Mouse (Mus musculus) myocyte (in vitro differentiated cells): Measurements from ENCODE around the gene Artn. TPM values are rescaled to one million over a fixed set of nuclear protein-coding genes. Genes with fewer than 3 reads are reported as not detected.

ENCODE experiments used
- H3K27me3 ChIP-seq: one replicate; pipeline ENCODE4 v1.6.1; 2011; ENCODE audit not compliant: control insufficient read depth, insufficient read depth, insufficient read length
- H3K36me3 ChIP-seq: one replicate; pipeline ENCODE4 v1.6.1; 2011; ENCODE audit not compliant: control insufficient read depth, insufficient read depth
- H3K4me2 ChIP-seq: one replicate; pipeline ENCODE4 v1.6.1; 2011; ENCODE audit warnings: low read depth, control low read depth
- H3K4me3 ChIP-seq: one replicate; pipeline ENCODE4 v1.5.1; 2011; ENCODE audit warnings: mild to moderate bottlenecking, control low read depth, moderate library complexity
- H3K79me2 ChIP-seq: one replicate; pipeline ENCODE4 v1.6.1; 2011; ENCODE audit not compliant: control insufficient read depth, insufficient read depth
- H3ac ChIP-seq: one replicate; pipeline ENCODE4 v1.6.1; 2011; ENCODE audit not compliant: control insufficient read depth, insufficient read length
- CEBPB ChIP-seq: IDR thresholded peaks from 2 replicates; pipeline ENCODE4 v1.6.1; 2011; ENCODE audit warnings: mild to moderate bottlenecking, moderate library complexity; ENCODE audit not compliant: poor library complexity, insufficient read depth, severe bottlenecking
- E2F4 ChIP-seq: IDR thresholded peaks from one replicate; pipeline ENCODE4 v1.6.1; 2011; ENCODE audit warnings: mild to moderate bottlenecking, control low read depth, moderate library complexity; ENCODE audit not compliant: insufficient read depth
- MAX ChIP-seq: IDR thresholded peaks from one replicate; pipeline ENCODE4 v1.6.1; 2011; ENCODE audit warnings: low read depth, mild to moderate bottlenecking, control low read depth
- MYOD1 ChIP-seq, 3 experiments: IDR thresholded peaks; one replicate each; pipeline ENCODE4 v1.6.1; 2011; ENCODE audit warnings: control low read depth in 2 of 3, low read depth in 2 of 3, mild to moderate bottlenecking in 2 of 3, moderate library complexity in 1 of 3; ENCODE audit not compliant: insufficient read length in 2 of 3, control insufficient read depth in 1 of 3
- MYOG ChIP-seq, 3 experiments: IDR thresholded peaks; one replicate each; pipeline ENCODE4 v1.6.1; 2011; ENCODE audit warnings: control low read depth in 2 of 3, low read depth in 2 of 3, mild to moderate bottlenecking in 2 of 3; ENCODE audit not compliant: insufficient read length in 2 of 3, control insufficient read depth in 1 of 3, insufficient read depth in 1 of 3
- POLR2A ChIP-seq: IDR thresholded peaks from one replicate; pipeline ENCODE4 v1.6.1; 2011; ENCODE audit warnings: low read depth, mild to moderate bottlenecking, control low read depth, moderate library complexity; ENCODE audit not compliant: insufficient read length
- POLR2AphosphoS2 ChIP-seq: IDR thresholded peaks from one replicate; pipeline ENCODE4 v1.6.1; 2011; ENCODE audit warnings: low read depth, control low read depth; ENCODE audit not compliant: insufficient read length
- REST ChIP-seq: IDR thresholded peaks from one replicate; pipeline ENCODE4 v1.6.1; 2011; ENCODE audit warnings: mild to moderate bottlenecking, control low read depth, moderate library complexity; ENCODE audit not compliant: insufficient read depth, insufficient read length
- SRF ChIP-seq: IDR thresholded peaks from one replicate; pipeline ENCODE4 v1.6.1; 2011; ENCODE audit warnings: low read depth; ENCODE audit not compliant: control insufficient read depth, insufficient read length
- TCF12 ChIP-seq: IDR thresholded peaks from one replicate; pipeline ENCODE4 v1.6.1; 2011; ENCODE audit warnings: mild to moderate bottlenecking, control low read depth; ENCODE audit not compliant: poor library complexity, insufficient read depth, severe bottlenecking
- TCF3 ChIP-seq: IDR thresholded peaks from one replicate; pipeline ENCODE4 v1.6.1; 2011; ENCODE audit warnings: low read depth, control low read depth; ENCODE audit not compliant: insufficient read length
- USF1 ChIP-seq: IDR thresholded peaks from one replicate; pipeline ENCODE4 v1.6.1; 2011; ENCODE audit warnings: low read depth, mild to moderate bottlenecking, control low read depth, moderate library complexity
- polyA plus RNA-seq: library from polyadenylated mRNA; unstranded; fragments of >200 nt; fragmentation: generic; extraction: Trizol; gene quantifications from one replicate; pipeline ENCODE4 v1.2.1, GENCODE M21; 2012; ENCODE audit warnings: missing spikeins

Gene Artn
- polyA plus RNA-seq, 1 experiment, result 15.9 TPM

DNA sequence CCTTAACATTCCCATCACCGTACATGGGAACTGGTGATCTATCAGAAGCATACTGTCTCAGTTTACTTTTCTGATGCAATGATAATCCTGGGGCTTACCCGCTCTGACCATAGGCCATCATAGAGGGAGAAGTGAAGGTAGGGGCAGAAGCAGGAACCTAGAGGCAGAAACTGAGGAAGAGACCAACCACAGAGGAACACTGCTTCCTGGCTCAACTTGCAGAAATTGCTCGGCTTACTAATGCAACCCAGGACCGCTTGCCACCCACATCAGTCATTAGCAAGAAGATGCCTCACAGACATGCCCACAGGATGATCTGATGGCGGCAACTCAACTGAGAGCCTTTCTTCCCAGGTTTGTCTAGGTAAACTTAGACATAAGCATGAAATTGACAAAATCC, 10.8 kb downstream of the Artn start:
- Histone ChIP-seq H3K4me2 (no peak overlapping the region), H3K4me3 (no peak overlapping the region), H3ac (no peak overlapping the region), H3K79me2 (peaks cover 9% of the 10 kb centered on the region), H3K27me3 (no peaks in the 10 kb centered on the region), H3K36me3 (no peaks in the 10 kb centered on the region)
- TF ChIP-seq TCF12 (no peak), TCF3 (no peak), MYOG (IDR thresholded peaks at IDR 0.05; ENCODE audit: control insufficient read depth in 1 of 3, insufficient read depth in 1 of 3, insufficient read length in 2 of 3, low read depth in 2 of 3) (no peak), SRF (no peak), MAX (no peak), MYOD1 (IDR thresholded peaks at IDR 0.05; ENCODE audit: control insufficient read depth in 1 of 3, insufficient read length in 2 of 3, low read depth in 2 of 3) (no peak), CEBPB (no peak), USF1 (no peak), E2F4 (no peak), POLR2AphosphoS2 (no peak), REST (no peak)

DNA sequence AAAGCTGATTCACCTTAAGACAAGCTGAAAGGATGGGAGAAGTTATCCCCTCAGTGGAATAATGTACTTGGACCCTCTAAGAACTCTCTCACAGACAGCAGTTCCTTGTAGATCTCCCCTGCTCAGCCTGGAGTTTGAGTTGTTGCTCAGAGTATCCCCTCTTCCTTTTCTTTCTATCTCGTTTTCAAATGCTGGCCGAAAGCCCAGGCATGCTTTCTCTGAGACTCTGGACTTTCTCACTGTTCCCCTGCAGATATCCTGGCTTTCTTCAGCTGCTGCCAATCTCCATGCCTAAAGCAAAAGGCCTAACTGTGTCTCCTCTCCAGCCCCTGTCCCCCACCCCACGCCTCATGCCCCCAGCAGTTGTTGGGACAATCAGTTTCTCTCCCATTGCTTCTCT, 11.3 kb downstream of the Artn start:
- peaks cover 14% of the 10 kb centered on the region for H3K79me2 ChIP-seq
- H3K4me2 ChIP-seq, result no peak overlapping the region

DNA sequence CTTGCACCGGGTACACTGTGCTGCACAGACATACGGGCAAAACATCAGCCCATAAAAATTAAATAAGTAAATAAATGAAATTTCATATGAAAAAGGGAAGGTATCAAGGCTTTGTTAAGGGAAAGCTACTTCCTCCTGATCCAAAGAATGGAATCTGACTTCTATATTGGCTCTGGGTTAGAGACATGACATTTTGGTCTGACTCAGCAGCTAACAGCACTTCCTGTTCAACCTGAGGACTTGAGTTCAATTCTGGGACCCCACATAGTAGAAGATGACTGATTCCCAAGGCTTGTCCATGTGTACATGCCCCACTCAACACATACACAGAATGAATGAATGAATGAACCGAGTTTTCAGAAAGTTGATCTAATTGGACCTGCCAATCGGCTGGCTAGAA, 11.7 kb downstream of the Artn start:
- H3ac ChIP-seq, result no peak overlapping the region
- no peak overlapping the region for H3K4me3 ChIP-seq
- no peaks in the 10 kb centered on the region for H3K27me3 ChIP-seq
- H3K79me2 ChIP-seq, result peaks cover 18% of the 10 kb centered on the region
- no peaks in the 10 kb centered on the region for H3K36me3 ChIP-seq
- no peak for TF ChIP-seq SRF
- TF ChIP-seq MYOD1 (IDR thresholded peaks at IDR 0.05; ENCODE audit: control insufficient read depth in 1 of 3, insufficient read length in 2 of 3, low read depth in 2 of 3), result no peak
- no peak for TF ChIP-seq REST
- TF ChIP-seq E2F4, result no peak
- TF ChIP-seq MAX, result no peak
- no peak for TF ChIP-seq CEBPB
- TF ChIP-seq POLR2AphosphoS2, result no peak
- TF ChIP-seq MYOG (IDR thresholded peaks at IDR 0.05; ENCODE audit: control insufficient read depth in 1 of 3, insufficient read depth in 1 of 3, insufficient read length in 2 of 3, low read depth in 2 of 3), result no peak
- no peak for TF ChIP-seq USF1
- no peak for TF ChIP-seq TCF12
- no peak for TF ChIP-seq TCF3
- H3K4me2 ChIP-seq, result no peak overlapping the region

More for the DNA sequence above, 11.3 kb downstream of the Artn start:
- Histone ChIP-seq H3K27me3 (no peaks in the 10 kb centered on the region), H3K4me3 (no peak overlapping the region), H3K36me3 (no peaks in the 10 kb centered on the region), H3ac (no peak overlapping the region)
- no peak for TF ChIP-seq USF1
- no peak for TF ChIP-seq E2F4
- TF ChIP-seq CEBPB, result no peak
- no peak for TF ChIP-seq MYOD1 (IDR thresholded peaks at IDR 0.05; ENCODE audit: control insufficient read depth in 1 of 3, insufficient read length in 2 of 3, low read depth in 2 of 3)
- TF ChIP-seq TCF3, result no peak
- no peak for TF ChIP-seq MYOG (IDR thresholded peaks at IDR 0.05; ENCODE audit: control insufficient read depth in 1 of 3, insufficient read depth in 1 of 3, insufficient read length in 2 of 3, low read depth in 2 of 3)
- no peak for TF ChIP-seq POLR2A
- TF ChIP-seq TCF12, result no peak
- no peak for TF ChIP-seq MAX
- TF ChIP-seq POLR2AphosphoS2, result no peak
- TF ChIP-seq REST, result no peak
- TF ChIP-seq SRF, result no peak

DNA sequence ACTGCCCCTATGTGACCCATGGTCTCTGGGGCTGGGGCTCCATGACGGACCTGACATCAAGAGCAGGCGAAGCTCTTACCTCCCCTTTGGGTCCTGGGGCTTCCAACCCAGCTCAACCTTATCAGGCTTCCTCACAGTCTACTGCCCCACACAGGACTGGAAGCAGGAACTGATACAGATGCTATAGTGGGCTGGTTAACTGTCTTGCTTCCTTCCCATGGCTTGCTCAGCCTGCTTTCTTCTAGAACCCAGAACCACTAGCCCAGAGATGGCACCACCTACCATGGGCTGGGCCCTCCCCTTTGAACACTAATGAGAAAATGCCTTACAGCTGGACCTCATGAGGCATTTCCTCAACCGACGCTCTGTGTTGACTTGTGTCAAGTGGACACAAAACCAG, 12.2 kb downstream of the Artn start:
- Histone ChIP-seq H3K79me2 (peaks cover 22% of the 10 kb centered on the region), H3K4me2 (no peak overlapping the region), H3ac (no peak overlapping the region), H3K4me3 (no peak overlapping the region), H3K27me3 (no peaks in the 10 kb centered on the region), H3K36me3 (no peaks in the 10 kb centered on the region)
- TF ChIP-seq CEBPB, result no peak

DNA sequence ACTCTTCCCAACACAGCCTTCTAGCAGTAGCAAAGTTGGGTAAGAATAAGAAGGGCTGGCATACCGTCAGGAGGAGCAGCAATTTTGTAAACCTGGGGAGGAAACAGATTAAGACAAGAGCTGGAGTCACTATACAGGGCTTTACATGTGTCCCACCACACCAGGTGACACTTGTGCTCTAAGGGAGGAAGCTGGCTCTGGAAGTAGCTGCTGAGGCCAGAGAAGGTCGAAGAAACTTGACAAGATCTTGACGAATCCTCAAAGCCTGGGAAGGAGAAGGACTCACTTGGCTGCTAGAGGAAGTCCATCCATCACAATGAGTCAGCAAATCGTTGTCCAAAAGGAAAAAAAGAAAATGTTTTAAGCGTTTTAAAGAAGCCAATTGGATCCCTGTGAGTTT, 13.2 kb downstream of the Artn start:
- Histone ChIP-seq H3K4me2 (no peak overlapping the region), H3K27me3 (no peaks in the 10 kb centered on the region), H3K4me3 (peak overlapping the region; percentile 95), H3K79me2 (peaks cover 32% of the 10 kb centered on the region), H3ac (no peak overlapping the region), H3K36me3 (no peaks in the 10 kb centered on the region)
- TF ChIP-seq REST (no peak), SRF (no peak), MYOG (IDR thresholded peaks at IDR 0.05; ENCODE audit: control insufficient read depth in 1 of 3, insufficient read depth in 1 of 3, insufficient read length in 2 of 3, low read depth in 2 of 3) (no peak), E2F4 (no peak), POLR2A (no peak), USF1 (no peak), MAX (no peak), POLR2AphosphoS2 (no peak), TCF12 (no peak), TCF3 (no peak), MYOD1 (IDR thresholded peaks at IDR 0.05; ENCODE audit: control insufficient read depth in 1 of 3, insufficient read length in 2 of 3, low read depth in 2 of 3) (no peak)
